Mouse (Mus musculus) MN1 (cell line): ENCODE measurements around the gene Mrgbp.

Experiments
- DNase-seq: peaks from one replicate; pipeline ENCODE4 v3.0.0-alpha.2; 2016; ENCODE audit warnings: low spot score

Mrgbp gene

DNA sequence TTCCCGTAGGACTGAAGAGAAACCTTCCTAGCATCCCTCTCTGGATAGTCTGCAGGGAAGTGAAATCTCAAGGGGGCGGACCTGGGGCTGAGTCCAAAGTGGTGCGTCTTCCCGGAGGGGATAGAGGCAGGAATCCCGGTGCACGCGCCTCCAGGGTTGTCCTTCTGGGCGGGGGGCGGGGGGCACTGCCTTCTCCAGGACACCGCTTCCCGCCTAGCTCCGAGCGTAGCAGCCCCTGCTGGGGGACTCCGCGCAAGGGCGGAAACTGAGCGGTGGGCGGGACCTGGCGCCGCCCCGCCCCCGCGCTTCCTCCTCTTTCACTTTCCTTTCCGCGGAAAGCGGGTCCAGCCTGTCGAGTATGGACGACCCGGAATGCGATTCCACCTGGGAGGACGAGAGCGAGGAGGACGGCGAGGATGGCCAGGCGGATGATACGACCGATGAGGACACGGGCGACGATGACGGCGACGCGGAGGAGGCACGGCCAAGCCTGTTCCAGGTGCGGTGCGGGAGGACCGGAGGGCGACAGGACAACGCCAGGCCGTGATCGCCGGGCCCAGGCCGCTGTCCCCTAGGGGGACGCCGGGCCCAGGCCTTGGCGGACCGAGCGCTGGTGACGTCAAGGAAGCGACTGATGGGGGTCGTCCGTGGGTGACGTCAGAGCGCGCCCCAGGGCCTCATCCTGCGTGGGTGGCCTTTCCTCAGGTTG is 8.2 kb downstream of the Mrgbp start, which contains the start of gene Ogfr:
Gene Ogfr (plus strand): TSS at position 123 of the 709 bp plus-strand sequence.
- DNase-seq: peak; percentile 94

DNA sequence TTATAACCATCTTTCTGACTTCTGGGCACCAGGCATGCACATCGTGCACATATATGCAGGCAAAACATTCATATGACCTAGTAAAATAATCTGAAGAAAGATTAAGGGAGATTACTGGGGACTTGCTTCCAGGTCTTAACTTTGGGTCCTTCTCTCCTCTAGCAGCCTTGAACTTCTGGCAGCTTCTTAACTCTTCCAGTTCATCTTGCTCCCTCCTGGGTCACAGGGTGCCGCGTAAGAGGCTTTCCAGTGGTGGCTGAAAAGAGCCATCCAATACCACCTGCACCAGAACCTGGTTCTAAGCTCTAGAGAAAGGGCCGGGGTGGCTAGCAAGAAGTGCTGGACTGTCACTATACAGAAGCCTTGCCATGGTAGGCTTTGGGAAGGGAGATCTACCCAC is 16.4 kb downstream of the Mrgbp start, which contains the start of gene Col9a3:
Gene Col9a3 (plus strand): TSS at position 301 of the 400 bp plus-strand sequence.
- DNase-seq: no peak

DNA sequence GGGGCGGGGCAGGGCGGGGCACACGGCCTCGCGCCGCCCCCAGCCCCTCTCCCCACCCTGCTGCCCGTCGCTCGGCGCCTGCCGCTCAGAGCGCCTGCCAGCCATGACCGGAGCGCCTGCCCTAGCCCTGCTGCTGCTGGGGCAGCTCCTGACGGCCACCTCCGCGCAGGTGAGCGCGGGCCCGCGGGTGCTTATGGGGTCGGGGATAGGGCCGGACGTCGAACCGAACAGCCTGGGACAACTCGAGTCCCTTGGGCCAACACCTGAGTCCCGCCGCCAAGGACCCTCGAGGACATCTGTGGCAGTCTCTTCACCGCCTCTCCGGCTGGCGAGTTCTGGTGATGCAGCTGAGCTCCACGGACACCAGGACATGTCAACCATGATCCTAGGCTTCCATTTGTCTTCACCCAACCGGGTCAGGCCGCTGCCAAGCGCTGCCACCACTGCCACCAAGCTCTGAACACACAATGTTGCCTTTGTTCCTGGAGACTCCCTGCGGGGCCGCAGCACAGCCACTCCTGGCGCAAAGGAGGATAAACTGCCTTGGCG is 17.1 kb downstream of the Mrgbp start:
- no peak for DNase-seq

DNA sequence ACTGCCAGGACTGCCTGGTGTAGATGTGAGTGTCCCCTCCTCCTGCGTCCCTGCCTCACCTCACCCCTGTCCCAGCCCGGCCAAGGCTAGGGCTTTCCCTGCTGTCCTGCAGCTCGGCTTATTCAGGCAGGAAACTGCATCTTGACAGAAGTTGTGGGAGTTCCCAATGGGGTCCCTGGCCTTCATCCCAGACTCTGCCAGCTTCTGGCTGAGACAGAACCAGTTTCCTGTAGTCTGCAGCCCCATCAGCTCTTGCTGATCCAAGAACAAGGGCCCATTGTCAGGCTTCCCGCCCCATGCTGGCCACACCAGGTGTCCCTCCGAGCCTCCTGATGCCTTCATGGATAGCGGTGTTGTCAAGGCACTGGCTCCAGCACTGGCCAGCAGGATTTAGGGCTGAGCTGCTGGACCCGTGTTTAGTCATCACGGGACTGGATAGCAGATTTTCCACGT is 19.5 kb downstream of the Mrgbp start:
- DNase-seq: peak; percentile 79

DNA sequence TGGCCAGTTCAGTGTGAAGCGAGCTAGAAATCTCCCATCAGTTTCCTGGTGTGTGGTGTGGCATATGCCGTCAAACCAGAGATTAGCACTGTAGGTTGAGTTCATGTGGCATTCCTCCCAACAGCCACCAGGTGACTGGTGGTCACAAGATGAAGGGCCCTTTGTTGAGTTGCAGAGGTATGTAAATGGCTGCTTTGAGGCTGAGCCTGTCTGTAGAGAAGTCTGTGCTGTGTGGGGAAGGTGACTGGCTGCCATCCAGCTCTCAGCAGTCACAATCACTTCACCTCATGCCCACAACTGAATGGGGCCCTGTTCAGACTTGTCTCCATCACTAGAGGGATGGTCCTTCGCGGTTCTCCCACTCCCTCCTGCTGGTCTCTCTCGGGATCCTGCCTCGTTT is 23.7 kb downstream of the Mrgbp start:
- no peak for DNase-seq

DNA sequence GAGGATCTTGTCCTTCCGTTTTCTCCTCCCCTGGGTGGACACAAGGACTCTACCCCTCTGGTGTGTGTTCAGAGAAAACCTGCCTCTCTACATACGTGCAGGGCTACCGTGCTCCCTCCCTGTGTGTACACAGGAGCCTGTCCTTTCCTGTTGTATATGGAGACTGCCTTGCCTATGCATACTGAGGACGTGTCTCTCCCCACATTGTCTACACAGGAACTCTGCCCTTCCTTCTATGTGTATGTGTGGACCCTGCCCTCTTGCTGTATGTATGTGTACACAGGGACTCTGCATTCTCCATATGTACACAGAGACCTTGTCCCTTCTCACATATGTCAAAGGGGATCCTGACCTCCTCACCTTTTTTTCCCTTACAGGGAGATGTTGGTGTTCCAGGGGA is 29.2 kb downstream of the Mrgbp start:
- DNase-seq: no peak

DNA sequence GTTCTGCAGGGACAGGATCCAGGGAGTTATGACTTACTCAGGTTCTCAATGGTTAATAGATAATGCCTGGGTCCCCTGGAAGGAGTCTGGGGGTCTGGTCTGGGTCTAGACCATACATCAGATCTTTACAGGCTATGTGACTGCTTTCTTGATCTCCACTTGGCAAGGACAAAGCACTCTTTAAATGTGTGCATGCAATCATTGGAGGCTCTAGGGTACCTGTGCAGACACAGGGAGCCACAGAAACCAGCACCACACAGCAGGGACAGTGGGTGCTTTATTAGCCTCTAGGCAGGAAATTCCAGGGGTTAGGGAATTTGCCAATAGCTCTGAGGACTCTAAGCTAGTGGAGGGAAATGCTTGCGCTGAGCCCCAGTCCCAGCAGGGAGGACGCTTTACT is 30.8 kb downstream of the Mrgbp start:
- DNase-seq: no peak
